Mouse (Mus musculus) neural tube, embryonic 14.5 days (tissue): ENCODE data around the gene Fank1. TPM values are rescaled to one million over a fixed set of nuclear protein-coding genes. Genes with fewer than 3 reads are reported as not detected.

ENCODE experiments used
- ATAC-seq: fragments of 200-750 bp; cut with Nextera tagmentation; 2 replicates; pipeline ENCODE4 v1.8.0; 2017; ENCODE audit warnings: low read depth, mild to moderate bottlenecking, moderate TSS enrichment, moderate library complexity
- H3K27ac ChIP-seq: fragments of 300-500 bp; sonication (generic); 2 replicates; pipeline ENCODE4 v1.5.1; 2014; ENCODE audit warnings: low read depth, mild to moderate bottlenecking, control low read depth, low read length, moderate library complexity, mixed read lengths
- H3K27me3 ChIP-seq: fragments of 300-500 bp; sonication (generic); 2 replicates; pipeline ENCODE4 v1.6.1; 2014; ENCODE audit warnings: low read length; ENCODE audit not compliant: control insufficient read depth, insufficient read depth
- H3K36me3 ChIP-seq: fragments of 300-500 bp; sonication (generic); 2 replicates; pipeline ENCODE4 v1.6.1; 2014; ENCODE audit warnings: low read length, mixed read lengths; ENCODE audit not compliant: control insufficient read depth, insufficient read depth
- H3K4me1 ChIP-seq: fragments of 300-500 bp; sonication (generic); 2 replicates; pipeline ENCODE4 v1.6.1; 2014; ENCODE audit warnings: low read length; ENCODE audit not compliant: control insufficient read depth, insufficient read depth
- H3K4me2 ChIP-seq: fragments of 300-500 bp; sonication (generic); 2 replicates; pipeline ENCODE4 v1.6.1; 2014; ENCODE audit warnings: mild to moderate bottlenecking, low read depth, low read length, control low read depth
- H3K4me3 ChIP-seq: fragments of 300-500 bp; sonication (generic); 2 replicates; pipeline ENCODE4 v1.5.1; 2014; ENCODE audit warnings: low read depth, low read length, control low read depth, mixed read lengths
- H3K9ac ChIP-seq: fragments of 300-500 bp; sonication (generic); replicated peaks from 2 replicates; pipeline ENCODE4 v1.6.1; 2014; ENCODE audit warnings: low read depth, mild to moderate bottlenecking, control low read depth, low read length, mixed read lengths
- H3K9me3 ChIP-seq: fragments of 300-500 bp; sonication (generic); 2 replicates; pipeline ENCODE4 v1.6.1; 2016; ENCODE audit warnings: low read length; ENCODE audit not compliant: control insufficient read depth
- WGBS: fragments of 180-500 bp; shearing (Covaris S2); extraction: QIAGEN DNeasy Blood & Tissue Kit; methylation state at CpG from one replicate; pipeline ENCODE4 v1.1.7; 2014; 5-methylcytosine and 5-hydroxymethylcytosine counted together
- polyA plus RNA-seq: library from polyadenylated mRNA; unstranded; fragments of >200 nt; fragmentation: Nextera tagmentation; extraction: Ambion mirVana; gene quantifications from 2 replicates; pipeline ENCODE4 v1.2.1, GENCODE M21; 2014

Gene Fank1
- polyA plus RNA-seq, 1 experiment from 2014 or later: 3.7 TPM

GRCm38 (mm10) chr7:133744209-133744608 is 32.5 kb upstream of the Fank1 start:
- H3K9me3 ChIP-seq: no peaks in the 10 kb centered on the region
- no peak for ATAC-seq
- no peak overlapping the region for H3K4me2 ChIP-seq
- 81% methylated on average over 1 of the region's 1 CpGs for WGBS
- H3K4me3 ChIP-seq: no peak overlapping the region
- H3K4me1 ChIP-seq: no peaks in the 10 kb centered on the region
- peaks cover 9% of the 10 kb centered on the region; the same call in 1 of the 2 replicates for H3K36me3 ChIP-seq
- H3K27ac ChIP-seq: no peak overlapping the region
- no peak overlapping the region for H3K9ac ChIP-seq
- no peaks in the 10 kb centered on the region for H3K27me3 ChIP-seq

DNA sequence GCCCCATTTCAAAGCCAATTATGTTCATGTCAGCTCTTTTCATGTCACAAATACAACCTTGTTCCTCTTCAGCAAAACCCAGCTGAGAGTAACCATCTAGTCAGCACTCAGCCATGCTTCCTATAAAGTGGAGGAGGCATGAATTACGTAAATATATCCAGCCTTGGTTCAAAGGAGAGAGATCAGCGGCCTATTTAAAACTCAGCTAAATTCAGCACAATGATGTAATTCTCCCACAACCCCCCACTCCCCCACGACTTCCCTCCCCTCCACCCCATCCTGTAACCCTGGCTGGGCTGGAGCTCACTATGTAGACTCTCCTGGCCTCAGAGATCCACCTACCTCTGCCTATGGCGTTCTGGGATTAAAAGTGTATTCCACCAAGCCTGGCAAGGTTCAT is 32.0 kb upstream of the Fank1 start:
- no peak overlapping the region for H3K9ac ChIP-seq
- H3K4me1 ChIP-seq: no peaks in the 10 kb centered on the region
- 62% methylated on average over 4 of the region's 4 CpGs for WGBS
- H3K4me3 ChIP-seq: no peak overlapping the region
- no peak overlapping the region for H3K4me2 ChIP-seq
- no peaks in the 10 kb centered on the region for H3K9me3 ChIP-seq
- ATAC-seq: no peak
- H3K36me3 ChIP-seq: peaks cover 9% of the 10 kb centered on the region; the same call in 1 of the 2 replicates
- H3K27ac ChIP-seq: no peak overlapping the region
- H3K27me3 ChIP-seq: no peaks in the 10 kb centered on the region

- H3K9ac ChIP-seq: no peak overlapping the region
- H3K9me3 ChIP-seq: no peaks in the 10 kb centered on the region
- ATAC-seq: no peak
- no peak overlapping the region for H3K27ac ChIP-seq
- no peaks in the 10 kb centered on the region for H3K4me1 ChIP-seq
- H3K36me3 ChIP-seq: peaks cover 2% of the 10 kb centered on the region; the same call in 1 of the 2 replicates
- H3K4me3 ChIP-seq: no peak overlapping the region
- 86% methylated on average over 8 of the region's 8 CpGs for WGBS
- H3K27me3 ChIP-seq: no peaks in the 10 kb centered on the region
- no peak overlapping the region for H3K4me2 ChIP-seq
These were observed 29.3 kb upstream of the Fank1 start for GRCm38 (mm10) chr7:133747372-133747771.

DNA sequence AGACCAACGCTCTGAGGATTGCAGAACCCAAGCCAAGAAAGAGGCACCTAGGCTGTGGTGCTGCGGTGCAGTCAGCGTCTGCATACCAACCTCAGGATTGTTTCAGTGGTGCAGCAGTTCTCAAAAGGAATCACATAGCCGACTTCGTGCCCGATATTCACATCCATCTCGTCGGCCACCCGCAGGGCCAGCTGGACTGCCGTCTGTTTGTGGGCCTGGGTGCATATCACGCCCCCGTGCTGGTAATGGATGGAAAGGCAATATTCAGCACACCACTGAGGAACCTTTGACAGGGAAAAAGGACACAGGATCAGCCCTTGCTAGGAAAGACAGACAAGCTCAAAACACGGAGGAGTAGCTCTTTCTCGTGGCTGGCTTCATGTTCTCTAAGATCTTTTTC is 27.9 kb upstream of the Fank1 start:
- WGBS: 85% methylated on average over 14 of the region's 14 CpGs
- ATAC-seq: no peak
- Histone ChIP-seq H3K4me1 (no peaks in the 10 kb centered on the region), H3K9ac (no peak overlapping the region), H3K27ac (no peak overlapping the region), H3K9me3 (no peaks in the 10 kb centered on the region), H3K4me2 (no peak overlapping the region), H3K36me3 (no peaks in the 10 kb centered on the region), H3K4me3 (no peak overlapping the region), H3K27me3 (no peaks in the 10 kb centered on the region)

- Histone ChIP-seq H3K4me3 (no peak overlapping the region), H3K27me3 (no peaks in the 10 kb centered on the region), H3K27ac (no peak overlapping the region), H3K4me1 (no peaks in the 10 kb centered on the region), H3K9ac (no peak overlapping the region), H3K9me3 (no peaks in the 10 kb centered on the region), H3K36me3 (no peaks in the 10 kb centered on the region), H3K4me2 (no peak overlapping the region)
- no peak for ATAC-seq
- WGBS: 68% methylated on average over 5 of the region's 5 CpGs
These were observed 26.0 kb upstream of the Fank1 start for GRCm38 (mm10) chr7:133750666-133751065.

DNA sequence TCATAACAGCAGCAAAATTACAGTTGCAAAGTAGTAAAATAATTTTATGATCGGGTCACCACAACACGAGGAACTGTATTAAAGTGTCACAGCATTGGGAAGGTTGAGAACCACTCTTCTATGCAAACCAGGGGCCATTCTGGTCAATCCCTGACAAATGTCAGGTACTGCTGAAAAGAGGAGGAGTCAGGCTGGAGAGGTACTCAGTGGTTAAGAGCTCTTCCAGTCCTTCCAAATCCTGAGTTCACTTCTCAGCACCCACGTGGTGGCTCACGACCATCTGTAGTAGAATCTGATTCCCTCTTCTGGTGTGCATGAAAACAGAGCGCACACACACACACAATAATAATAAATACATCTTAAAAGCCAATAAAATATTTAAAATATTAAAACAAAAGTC is 25.5 kb upstream of the Fank1 start:
- H3K4me2 ChIP-seq: no peak overlapping the region
- no peaks in the 10 kb centered on the region for H3K36me3 ChIP-seq
- no peak overlapping the region for H3K9ac ChIP-seq
- 84% methylated on average over 5 of the region's 5 CpGs for WGBS
- H3K4me3 ChIP-seq: no peak overlapping the region
- H3K27ac ChIP-seq: no peak overlapping the region
- no peaks in the 10 kb centered on the region for H3K4me1 ChIP-seq
- H3K27me3 ChIP-seq: no peaks in the 10 kb centered on the region
- no peaks in the 10 kb centered on the region for H3K9me3 ChIP-seq
- ATAC-seq: no peak

DNA sequence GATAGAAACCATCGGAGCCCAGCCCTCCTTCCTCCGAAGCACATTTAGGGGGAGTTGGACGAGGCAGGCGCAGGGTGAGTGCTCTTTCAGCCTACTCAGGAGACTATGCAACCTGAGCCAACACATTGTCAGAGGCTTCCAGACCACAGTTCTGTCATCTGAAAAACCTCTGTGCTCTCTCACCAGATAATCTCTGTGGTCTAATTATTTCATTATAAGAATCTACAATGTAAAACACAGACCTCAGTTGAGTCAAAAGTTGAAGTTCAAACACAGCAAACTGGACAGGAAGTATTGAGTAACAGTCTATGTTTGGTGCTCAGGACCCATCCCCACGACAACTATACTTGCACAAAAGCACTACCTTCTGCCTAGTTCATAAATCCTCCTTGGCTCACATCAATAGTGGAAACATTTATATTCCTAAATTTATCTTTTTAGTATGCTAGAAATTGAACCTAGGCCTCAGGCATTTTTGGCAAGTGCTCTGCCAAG is 18.7 kb upstream of the Fank1 start:
- 35% methylated on average over 5 of the region's 5 CpGs for WGBS

GRCm38 (mm10) chr7:133758716-133759115 is 17.9 kb upstream of the Fank1 start:
- 92% methylated on average over 5 of the region's 5 CpGs for WGBS
- Histone ChIP-seq H3K9me3 (no peaks in the 10 kb centered on the region), H3K4me2 (no peak overlapping the region), H3K4me3 (no peak overlapping the region), H3K27ac (no peak overlapping the region), H3K4me1 (no peaks in the 10 kb centered on the region; the same call in 1 of the 2 replicates), H3K36me3 (no peaks in the 10 kb centered on the region), H3K9ac (no peak overlapping the region), H3K27me3 (no peaks in the 10 kb centered on the region)
- ATAC-seq: no peak

More for the DNA sequence above, 18.7 kb upstream of the Fank1 start:
- ATAC-seq: no peak
- Histone ChIP-seq H3K36me3 (no peaks in the 10 kb centered on the region), H3K27ac (no peak overlapping the region), H3K4me2 (no peak overlapping the region), H3K9ac (no peak overlapping the region), H3K27me3 (no peaks in the 10 kb centered on the region), H3K4me1 (no peaks in the 10 kb centered on the region; the same call in 1 of the 2 replicates), H3K9me3 (no peaks in the 10 kb centered on the region), H3K4me3 (no peak overlapping the region)

GRCm38 (mm10) chr7:133759611-133760353 is 16.9 kb upstream of the Fank1 start:
- H3K4me2 ChIP-seq: peak overlapping the region; percentile 21
- H3K27ac ChIP-seq: peak overlapping the region; percentile 41; the same call in 1 of the 2 replicates
- no peaks in the 10 kb centered on the region for H3K36me3 ChIP-seq
- ATAC-seq: peak; percentile 81
- no peak overlapping the region; the same call in 1 of the 2 replicates for H3K9ac ChIP-seq
- WGBS: 4% methylated on average over 27 of the region's 27 CpGs
- H3K4me3 ChIP-seq: peak overlapping the region; percentile 1; the same call in 1 of the 2 replicates
- H3K9me3 ChIP-seq: no peaks in the 10 kb centered on the region
- no peaks in the 10 kb centered on the region; the same call in 1 of the 2 replicates for H3K4me1 ChIP-seq
- H3K27me3 ChIP-seq: no peaks in the 10 kb centered on the region
